Mouse (Mus musculus): ENCODE data around the gene Mgst2. TPM values are rescaled to one million over a fixed set of nuclear protein-coding genes. Genes with fewer than 3 reads are reported as not detected.

The Mgst2 gene
- polyA plus RNA-seq, 1 experiment from 2014 or later: 128 TPM

GRCm38 (mm10) chr3:51700731-51701280 is 40.6 kb downstream of the Mgst2 start:
- no peak overlapping the region for H3K27ac ChIP-seq (ENCODE audit: low read depth, low read length)
- peaks cover 3% of the 10 kb centered on the region; the same call in 1 of the 2 replicates for H3K4me1 ChIP-seq (replicated peaks; ENCODE audit: control insufficient read depth, insufficient read depth, low read length)
- peak overlapping the region; percentile 73 for H3K4me2 ChIP-seq (replicated peaks; ENCODE audit: low read depth)
- no peaks in the 10 kb centered on the region for H3K27me3 ChIP-seq (replicated peaks; ENCODE audit: control insufficient read depth, insufficient read depth, low read length)
- WGBS: 30% methylated on average over 15 of the region's 15 CpGs
- H3K36me3 ChIP-seq (ENCODE audit: control insufficient read depth, insufficient read depth): no peaks in the 10 kb centered on the region
- no peak overlapping the region for H3K9ac ChIP-seq (ENCODE audit: low read depth, low read length)
- peak overlapping the region; percentile 33; the same call in 1 of the 2 replicates for H3K4me3 ChIP-seq (ENCODE audit: low read depth, low read length)
- no peaks in the 10 kb centered on the region; the same call in 1 of the 2 replicates for H3K9me3 ChIP-seq (ENCODE audit: control insufficient read depth)
- no peak for ATAC-seq
- TF ChIP-seq CTCF (IDR thresholded peaks at IDR 0.05; ENCODE audit: low read depth): no peak

- Histone ChIP-seq H3K27ac (ENCODE audit: low read depth, low read length) (no peak overlapping the region), H3K27me3 (replicated peaks; ENCODE audit: control insufficient read depth, insufficient read depth, low read length) (no peaks in the 10 kb centered on the region), H3K4me2 (replicated peaks; ENCODE audit: low read depth) (peak overlapping the region; percentile 73), H3K4me3 (ENCODE audit: low read depth, low read length) (peak overlapping the region; percentile 33), H3K36me3 (ENCODE audit: control insufficient read depth, insufficient read depth) (no peaks in the 10 kb centered on the region), H3K9me3 (ENCODE audit: control insufficient read depth) (no peaks in the 10 kb centered on the region; the same call in 1 of the 2 replicates), H3K4me1 (replicated peaks; ENCODE audit: control insufficient read depth, insufficient read depth, low read length) (peaks cover 3% of the 10 kb centered on the region; the same call in 1 of the 2 replicates), H3K9ac (ENCODE audit: low read depth, low read length) (no peak overlapping the region)
- WGBS: under 1% methylated on average over 27 of the region's 27 CpGs
- ATAC-seq: peak; percentile 84
- TF ChIP-seq CTCF (IDR thresholded peaks at IDR 0.05; ENCODE audit: low read depth): peak; percentile 87
Measured at GRCm38 (mm10) chr3:51701281-51701751, 41.2 kb downstream of the Mgst2 start.

DNA sequence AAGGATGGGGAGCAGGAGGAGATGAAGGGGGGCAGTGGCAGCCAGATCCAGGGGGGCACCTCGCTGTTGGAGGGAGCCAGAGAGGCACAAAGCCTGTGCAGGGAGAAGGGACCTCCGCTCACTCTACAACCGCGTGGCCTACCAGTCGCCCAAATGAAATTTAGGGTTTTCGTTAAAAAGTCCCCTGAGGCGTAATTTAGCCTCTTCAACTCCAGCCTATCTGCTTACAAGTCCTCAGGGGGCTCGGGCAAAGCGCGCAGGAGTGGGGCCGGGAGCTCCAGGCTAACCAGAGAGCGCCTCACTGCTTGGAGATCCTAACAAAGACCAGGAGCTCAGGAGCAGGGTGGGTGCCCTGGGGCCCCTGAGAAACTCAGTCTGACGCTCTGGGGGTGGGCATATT is 41.8 kb downstream of the Mgst2 start:
- WGBS: 30% methylated on average over 13 of the region's 13 CpGs
- Histone ChIP-seq H3K4me3 (ENCODE audit: low read depth, low read length) (peak overlapping the region; percentile 33; the same call in 1 of the 2 replicates), H3K9me3 (ENCODE audit: control insufficient read depth) (no peaks in the 10 kb centered on the region; the same call in 1 of the 2 replicates), H3K4me1 (replicated peaks; ENCODE audit: control insufficient read depth, insufficient read depth, low read length) (peaks cover 3% of the 10 kb centered on the region; the same call in 1 of the 2 replicates), H3K4me2 (replicated peaks; ENCODE audit: low read depth) (peak overlapping the region; percentile 73), H3K36me3 (ENCODE audit: control insufficient read depth, insufficient read depth) (no peaks in the 10 kb centered on the region), H3K9ac (ENCODE audit: low read depth, low read length) (no peak overlapping the region), H3K27me3 (replicated peaks; ENCODE audit: control insufficient read depth, insufficient read depth, low read length) (no peaks in the 10 kb centered on the region), H3K27ac (ENCODE audit: low read depth, low read length) (no peak overlapping the region)
- no peak for TF ChIP-seq CTCF (IDR thresholded peaks at IDR 0.05; ENCODE audit: low read depth)
- peak; percentile 9 for ATAC-seq

- no peaks in the 10 kb centered on the region for H3K27me3 ChIP-seq (replicated peaks; ENCODE audit: control insufficient read depth, insufficient read depth, low read length)
- no peak for TF ChIP-seq CTCF (IDR thresholded peaks at IDR 0.05; ENCODE audit: low read depth)
- no peaks in the 10 kb centered on the region; the same call in 1 of the 2 replicates for H3K9me3 ChIP-seq (ENCODE audit: control insufficient read depth)
- ATAC-seq: no peak
- no peaks in the 10 kb centered on the region for H3K36me3 ChIP-seq (ENCODE audit: control insufficient read depth, insufficient read depth)
- H3K4me3 ChIP-seq (ENCODE audit: low read depth, low read length): no peak overlapping the region
- no peak overlapping the region for H3K27ac ChIP-seq (ENCODE audit: low read depth, low read length)
- H3K4me1 ChIP-seq (replicated peaks; ENCODE audit: control insufficient read depth, insufficient read depth, low read length): peaks cover 3% of the 10 kb centered on the region; the same call in 1 of the 2 replicates
- 93% methylated on average over 8 of the region's 8 CpGs for WGBS
- no peak overlapping the region for H3K4me2 ChIP-seq (replicated peaks; ENCODE audit: low read depth)
- H3K9ac ChIP-seq (ENCODE audit: low read depth, low read length): no peak overlapping the region
Measured at GRCm38 (mm10) chr3:51702701-51703286, 42.6 kb downstream of the Mgst2 start.

- Histone ChIP-seq H3K4me1 (replicated peaks; ENCODE audit: control insufficient read depth, insufficient read depth, low read length) (peaks cover 3% of the 10 kb centered on the region; the same call in 1 of the 2 replicates), H3K9me3 (ENCODE audit: control insufficient read depth) (no peaks in the 10 kb centered on the region; the same call in 1 of the 2 replicates), H3K27me3 (replicated peaks; ENCODE audit: control insufficient read depth, insufficient read depth, low read length) (no peaks in the 10 kb centered on the region), H3K4me2 (replicated peaks; ENCODE audit: low read depth) (no peak overlapping the region), H3K27ac (ENCODE audit: low read depth, low read length) (no peak overlapping the region), H3K9ac (ENCODE audit: low read depth, low read length) (no peak overlapping the region), H3K4me3 (ENCODE audit: low read depth, low read length) (no peak overlapping the region), H3K36me3 (ENCODE audit: control insufficient read depth, insufficient read depth) (no peaks in the 10 kb centered on the region)
- no peak for TF ChIP-seq CTCF (IDR thresholded peaks at IDR 0.05; ENCODE audit: low read depth)
- WGBS: 89% methylated on average over 8 of the region's 8 CpGs
- no peak for ATAC-seq
Measured at GRCm38 (mm10) chr3:51703478-51703877, 43.3 kb downstream of the Mgst2 start.

DNA sequence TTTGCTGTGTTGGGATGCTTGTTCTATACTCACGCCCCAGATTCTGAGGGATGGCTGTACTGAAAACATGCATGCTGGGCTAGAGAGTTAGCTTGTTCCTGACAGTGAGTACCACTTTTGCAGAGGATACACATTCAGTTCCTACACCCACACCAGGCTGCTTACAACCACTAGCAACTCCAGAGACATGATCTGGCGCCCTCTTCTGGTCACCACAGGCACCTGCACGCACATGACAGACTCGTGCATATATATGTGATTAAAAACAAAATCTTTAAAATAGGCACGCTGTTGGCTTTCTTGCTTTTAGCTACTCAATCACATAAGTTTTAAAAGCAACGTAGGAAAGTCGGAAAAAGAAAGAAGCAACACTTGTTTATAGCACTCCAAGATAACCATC is 45.1 kb downstream of the Mgst2 start:
- Histone ChIP-seq H3K4me3 (ENCODE audit: low read depth, low read length) (no peak overlapping the region), H3K9me3 (ENCODE audit: control insufficient read depth) (no peaks in the 10 kb centered on the region; the same call in 1 of the 2 replicates), H3K27me3 (replicated peaks; ENCODE audit: control insufficient read depth, insufficient read depth, low read length) (no peaks in the 10 kb centered on the region), H3K36me3 (ENCODE audit: control insufficient read depth, insufficient read depth) (no peaks in the 10 kb centered on the region), H3K4me2 (replicated peaks; ENCODE audit: low read depth) (no peak overlapping the region), H3K27ac (ENCODE audit: low read depth, low read length) (no peak overlapping the region), H3K9ac (ENCODE audit: low read depth, low read length) (no peak overlapping the region), H3K4me1 (replicated peaks; ENCODE audit: control insufficient read depth, insufficient read depth, low read length) (peaks cover 3% of the 10 kb centered on the region; the same call in 1 of the 2 replicates)
- peak; percentile 67 for TF ChIP-seq CTCF (IDR thresholded peaks at IDR 0.05; ENCODE audit: low read depth)
- WGBS: 84% methylated on average over 7 of the region's 7 CpGs
- ATAC-seq: no peak
